Mouse (Mus musculus) cerebellum, adult 8-10 months (tissue): ENCODE measurements around the gene D1Pas1.

Source experiments
- DNase-seq: peaks from one replicate; pipeline ENCODE4 v3.0.0; 2022

Gene D1Pas1

GRCm38 (mm10) chr1:186988281-186988682 lies 21.1 kb downstream of the D1Pas1 start:
- no peak for DNase-seq

GRCm38 (mm10) chr1:186988822-186989221 lies 21.6 kb downstream of the D1Pas1 start:
- no peak for DNase-seq

GRCm38 (mm10) chr1:186991473-186991872 lies 24.3 kb downstream of the D1Pas1 start:
- DNase-seq: no peak

DNA sequence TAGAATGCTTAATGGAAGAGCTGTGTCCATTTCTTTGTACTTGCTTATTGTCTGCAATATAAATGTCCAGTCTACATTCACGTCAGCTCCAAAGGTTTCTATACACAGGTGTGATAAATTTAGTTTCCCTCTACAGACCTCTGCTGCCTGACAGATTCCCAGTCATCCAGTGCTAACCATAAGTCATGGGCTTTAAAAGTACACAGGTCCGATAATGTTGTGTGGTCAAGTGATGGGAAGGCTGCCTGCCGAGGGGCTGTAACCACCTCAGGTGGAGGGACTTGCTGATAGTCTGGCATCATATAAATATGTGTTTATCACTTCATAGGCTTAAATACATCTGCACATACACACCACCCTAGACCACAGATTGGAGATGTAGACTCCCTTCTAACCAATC lies 24.9 kb downstream of the D1Pas1 start:
- no peak for DNase-seq

DNA sequence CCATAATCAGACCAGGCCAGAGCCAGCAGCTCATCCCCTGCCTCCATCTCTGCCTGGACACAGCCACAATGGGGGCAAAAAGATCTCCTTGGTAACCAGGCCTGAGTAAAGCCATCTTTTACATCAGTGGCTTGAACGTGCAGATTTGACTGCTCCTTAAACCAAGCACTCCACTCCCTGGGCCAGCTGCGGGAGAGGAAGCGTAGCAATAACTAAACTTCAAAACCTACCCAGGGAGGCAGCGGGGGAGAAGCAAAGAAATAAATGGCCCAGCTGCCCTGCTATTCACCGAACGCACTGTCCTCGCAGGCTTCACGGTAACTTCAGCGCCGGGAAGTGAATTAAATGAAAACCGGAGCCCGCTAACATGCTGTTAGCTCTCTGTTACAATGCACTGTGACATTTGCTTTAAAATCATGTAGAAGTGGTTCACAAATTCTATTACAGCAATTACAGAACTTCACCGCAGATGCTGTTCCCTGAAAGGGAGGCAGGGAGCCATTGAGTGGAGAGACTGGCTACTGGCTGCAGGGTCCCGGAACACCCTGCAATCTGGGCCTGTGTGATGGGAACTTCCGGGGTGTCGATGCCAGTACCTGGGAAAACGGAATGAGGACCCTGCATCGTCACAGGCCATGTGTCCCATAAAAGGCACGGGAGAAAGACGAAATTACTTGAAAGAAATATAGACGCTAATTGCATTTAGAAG lies 30.5 kb downstream of the D1Pas1 start:
- no peak for DNase-seq

DNA sequence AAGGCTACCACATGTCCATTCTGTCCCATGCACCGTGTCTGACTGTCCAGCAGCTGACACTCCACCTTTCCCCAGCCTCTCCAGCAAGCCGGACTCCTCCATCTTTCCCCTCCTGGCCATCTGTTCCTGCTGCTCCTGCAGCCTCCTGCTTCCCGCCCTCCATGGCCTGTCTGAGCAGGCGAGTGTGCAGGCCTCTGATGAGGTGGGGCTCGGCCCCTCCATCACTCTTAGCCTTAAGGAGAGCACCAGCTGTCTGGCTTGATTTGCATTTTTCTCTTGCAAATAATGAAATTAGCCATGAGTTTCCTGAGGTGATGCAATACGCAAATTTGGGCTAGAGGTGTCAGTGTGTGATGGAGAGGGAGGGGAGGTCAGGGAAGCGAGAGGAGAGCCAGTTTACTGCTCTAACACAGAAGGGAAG lies 36.2 kb downstream of the D1Pas1 start:
- no peak for DNase-seq

- DNase-seq: no peak
Observed at GRCm38 (mm10) chr1:187004306-187004705, 37.1 kb downstream of the D1Pas1 start.

- no peak for DNase-seq
Observed at GRCm38 (mm10) chr1:187006227-187006925, 39.2 kb downstream of the D1Pas1 start.

- no peak for DNase-seq
Observed at GRCm38 (mm10) chr1:187008236-187008635, 41.0 kb downstream of the D1Pas1 start.

GRCm38 (mm10) chr1:187010071-187010470 lies 42.9 kb downstream of the D1Pas1 start:
- no peak for DNase-seq

GRCm38 (mm10) chr1:187011601-187012000 lies 44.4 kb downstream of the D1Pas1 start:
- DNase-seq: no peak

GRCm38 (mm10) chr1:187014141-187014540 lies 46.9 kb downstream of the D1Pas1 start:
- DNase-seq: no peak

DNA sequence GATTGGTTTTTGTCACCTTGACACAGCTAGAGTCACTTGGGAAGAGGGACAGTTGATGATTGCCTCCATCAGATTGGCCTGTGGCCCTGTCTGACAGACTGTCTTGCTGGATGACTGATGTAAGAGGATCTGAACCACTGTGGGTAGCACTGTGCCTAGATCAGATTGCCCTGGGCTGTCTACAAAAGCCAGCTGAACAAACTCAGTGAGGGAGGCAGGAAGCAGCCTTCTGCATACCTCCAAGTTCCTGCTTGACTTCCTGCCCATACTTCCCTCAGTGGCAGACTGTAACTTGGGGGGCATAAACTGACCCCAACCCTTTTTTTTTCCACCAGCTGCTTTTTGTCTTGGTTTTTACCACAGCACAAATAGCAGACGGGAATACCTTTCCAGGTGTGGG lies 48.5 kb downstream of the D1Pas1 start:
- DNase-seq: no peak

DNA sequence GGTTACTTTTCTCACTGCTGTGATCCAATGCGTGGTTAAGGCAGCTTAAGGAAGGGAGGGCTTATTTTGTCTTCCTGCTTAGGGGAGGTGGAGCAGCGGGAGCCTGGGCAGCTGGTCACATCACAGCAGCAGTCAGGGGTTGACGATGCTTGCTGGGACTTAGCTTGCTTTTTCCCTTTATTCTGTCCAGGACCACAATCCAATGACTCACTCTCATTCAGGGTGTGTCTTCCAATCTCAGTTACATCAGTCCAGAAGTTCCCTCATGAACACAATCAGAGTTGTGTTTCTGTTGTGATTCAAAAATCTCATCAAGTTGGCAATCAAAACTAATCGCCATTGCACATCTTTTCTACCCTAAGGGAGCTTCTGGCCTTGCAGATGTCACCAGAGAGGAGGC lies 48.9 kb downstream of the D1Pas1 start:
- no peak for DNase-seq

DNA sequence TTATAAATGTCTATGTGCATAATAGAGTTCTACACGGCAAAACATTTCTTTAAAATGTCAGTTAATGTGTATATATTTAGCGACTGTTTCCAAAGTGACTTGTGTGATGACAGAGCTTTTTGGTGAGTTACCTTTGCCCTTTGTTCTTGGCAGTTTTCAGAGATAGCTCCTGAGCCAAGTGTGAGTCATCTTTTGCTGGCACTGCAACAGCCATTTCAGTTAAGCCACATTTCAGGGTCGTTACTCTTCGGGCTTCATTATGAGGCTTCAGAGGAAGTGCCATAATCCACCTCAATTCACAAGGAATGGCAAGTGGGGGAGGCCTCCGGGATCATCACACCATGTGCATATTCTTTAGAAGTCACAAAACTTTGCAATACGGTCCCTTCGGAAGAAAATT lies 52.8 kb downstream of the D1Pas1 start:
- no peak for DNase-seq
